Mouse (Mus musculus) myocyte (in vitro differentiated cells): ENCODE results near the gene Slc6a20a. TPM values are rescaled to one million over a fixed set of nuclear protein-coding genes. Genes with fewer than 3 reads are reported as not detected.

ENCODE experiments used
- H3K27me3 ChIP-seq: one replicate; pipeline ENCODE4 v1.6.1; 2011; ENCODE audit not compliant: control insufficient read depth, insufficient read depth, insufficient read length
- H3K36me3 ChIP-seq: one replicate; pipeline ENCODE4 v1.6.1; 2011; ENCODE audit not compliant: control insufficient read depth, insufficient read depth
- H3K4me2 ChIP-seq: one replicate; pipeline ENCODE4 v1.6.1; 2011; ENCODE audit warnings: low read depth, control low read depth
- H3K4me3 ChIP-seq: one replicate; pipeline ENCODE4 v1.5.1; 2011; ENCODE audit warnings: mild to moderate bottlenecking, control low read depth, moderate library complexity
- H3K79me2 ChIP-seq: one replicate; pipeline ENCODE4 v1.6.1; 2011; ENCODE audit not compliant: control insufficient read depth, insufficient read depth
- H3ac ChIP-seq: one replicate; pipeline ENCODE4 v1.6.1; 2011; ENCODE audit not compliant: control insufficient read depth, insufficient read length
- CEBPB ChIP-seq: IDR thresholded peaks from 2 replicates; pipeline ENCODE4 v1.6.1; 2011; ENCODE audit warnings: mild to moderate bottlenecking, moderate library complexity; ENCODE audit not compliant: poor library complexity, insufficient read depth, severe bottlenecking
- E2F4 ChIP-seq: IDR thresholded peaks from one replicate; pipeline ENCODE4 v1.6.1; 2011; ENCODE audit warnings: mild to moderate bottlenecking, control low read depth, moderate library complexity; ENCODE audit not compliant: insufficient read depth
- MAX ChIP-seq: IDR thresholded peaks from one replicate; pipeline ENCODE4 v1.6.1; 2011; ENCODE audit warnings: low read depth, mild to moderate bottlenecking, control low read depth
- MYOD1 ChIP-seq, 3 experiments: IDR thresholded peaks; one replicate each; pipeline ENCODE4 v1.6.1; 2011; ENCODE audit warnings: control low read depth in 2 of 3, low read depth in 2 of 3, mild to moderate bottlenecking in 2 of 3, moderate library complexity in 1 of 3; ENCODE audit not compliant: insufficient read length in 2 of 3, control insufficient read depth in 1 of 3
- MYOG ChIP-seq, 3 experiments: IDR thresholded peaks; one replicate each; pipeline ENCODE4 v1.6.1; 2011; ENCODE audit warnings: control low read depth in 2 of 3, low read depth in 2 of 3, mild to moderate bottlenecking in 2 of 3; ENCODE audit not compliant: insufficient read length in 2 of 3, control insufficient read depth in 1 of 3, insufficient read depth in 1 of 3
- POLR2A ChIP-seq: IDR thresholded peaks from one replicate; pipeline ENCODE4 v1.6.1; 2011; ENCODE audit warnings: low read depth, mild to moderate bottlenecking, control low read depth, moderate library complexity; ENCODE audit not compliant: insufficient read length
- POLR2AphosphoS2 ChIP-seq: IDR thresholded peaks from one replicate; pipeline ENCODE4 v1.6.1; 2011; ENCODE audit warnings: low read depth, control low read depth; ENCODE audit not compliant: insufficient read length
- REST ChIP-seq: IDR thresholded peaks from one replicate; pipeline ENCODE4 v1.6.1; 2011; ENCODE audit warnings: mild to moderate bottlenecking, control low read depth, moderate library complexity; ENCODE audit not compliant: insufficient read depth, insufficient read length
- SRF ChIP-seq: IDR thresholded peaks from one replicate; pipeline ENCODE4 v1.6.1; 2011; ENCODE audit warnings: low read depth; ENCODE audit not compliant: control insufficient read depth, insufficient read length
- TCF12 ChIP-seq: IDR thresholded peaks from one replicate; pipeline ENCODE4 v1.6.1; 2011; ENCODE audit warnings: mild to moderate bottlenecking, control low read depth; ENCODE audit not compliant: poor library complexity, insufficient read depth, severe bottlenecking
- TCF3 ChIP-seq: IDR thresholded peaks from one replicate; pipeline ENCODE4 v1.6.1; 2011; ENCODE audit warnings: low read depth, control low read depth; ENCODE audit not compliant: insufficient read length
- USF1 ChIP-seq: IDR thresholded peaks from one replicate; pipeline ENCODE4 v1.6.1; 2011; ENCODE audit warnings: low read depth, mild to moderate bottlenecking, control low read depth, moderate library complexity
- polyA plus RNA-seq: library from polyadenylated mRNA; unstranded; fragments of >200 nt; fragmentation: generic; extraction: Trizol; gene quantifications from one replicate; pipeline ENCODE4 v1.2.1, GENCODE M21; 2012; ENCODE audit warnings: missing spikeins

The Slc6a20a gene
- polyA plus RNA-seq, 1 experiment: 0.01 TPM

DNA sequence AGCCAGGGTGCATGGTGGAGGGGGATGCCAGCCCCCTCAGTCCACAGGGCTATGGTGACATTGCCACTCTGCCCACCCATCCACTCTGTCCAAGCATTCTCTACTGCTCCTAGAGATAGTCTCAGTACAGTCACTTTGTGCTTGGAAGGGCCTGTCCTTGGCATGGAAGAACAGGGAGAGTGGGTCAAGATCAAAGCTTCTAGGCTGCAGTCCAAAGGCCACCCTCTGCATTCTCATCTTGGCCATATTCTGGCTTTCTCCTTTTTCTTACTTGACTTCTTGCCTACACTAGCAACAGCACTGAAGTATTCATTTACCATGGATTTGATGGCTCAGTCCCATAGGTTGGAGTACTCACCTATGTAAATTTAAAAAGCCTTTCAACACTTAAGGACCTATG, 40.5 kb downstream of the Slc6a20a start:
- Histone ChIP-seq H3K4me2 (no peak overlapping the region), H3K4me3 (no peak overlapping the region), H3K79me2 (no peaks in the 10 kb centered on the region), H3K36me3 (no peaks in the 10 kb centered on the region), H3ac (no peak overlapping the region), H3K27me3 (no peaks in the 10 kb centered on the region)
- TF ChIP-seq MAX (no peak), MYOD1 (IDR thresholded peaks at IDR 0.05; ENCODE audit: control insufficient read depth in 1 of 3, insufficient read length in 2 of 3, low read depth in 2 of 3) (no peak), POLR2AphosphoS2 (no peak), REST (no peak), SRF (no peak), USF1 (no peak), TCF3 (no peak), MYOG (IDR thresholded peaks at IDR 0.05; ENCODE audit: control insufficient read depth in 1 of 3, insufficient read depth in 1 of 3, insufficient read length in 2 of 3, low read depth in 2 of 3) (no peak)

- Histone ChIP-seq H3K79me2 (no peaks in the 10 kb centered on the region), H3K4me2 (no peak overlapping the region), H3K36me3 (no peaks in the 10 kb centered on the region), H3ac (no peak overlapping the region), H3K27me3 (peaks cover 10% of the 10 kb centered on the region), H3K4me3 (no peak overlapping the region)
- TF ChIP-seq MAX (no peak), TCF12 (no peak), REST (no peak), POLR2AphosphoS2 (no peak), SRF (no peak), MYOD1 (IDR thresholded peaks at IDR 0.05; ENCODE audit: control insufficient read depth in 1 of 3, insufficient read length in 2 of 3, low read depth in 2 of 3) (no peak), USF1 (no peak), MYOG (IDR thresholded peaks at IDR 0.05; ENCODE audit: control insufficient read depth in 1 of 3, insufficient read depth in 1 of 3, insufficient read length in 2 of 3, low read depth in 2 of 3) (no peak), CEBPB (no peak), TCF3 (no peak), POLR2A (no peak), E2F4 (no peak)
These were observed 41.9 kb downstream of the Slc6a20a start for GRCm38 (mm10) chr9:123636771-123637170.

GRCm38 (mm10) chr9:123632993-123633392, 45.7 kb downstream of the Slc6a20a start:
- Histone ChIP-seq H3K27me3 (peaks cover 29% of the 10 kb centered on the region), H3ac (no peak overlapping the region), H3K4me2 (no peak overlapping the region), H3K4me3 (no peak overlapping the region), H3K79me2 (no peaks in the 10 kb centered on the region), H3K36me3 (no peaks in the 10 kb centered on the region)
- TF ChIP-seq POLR2AphosphoS2 (no peak), SRF (no peak), E2F4 (no peak), POLR2A (no peak)

GRCm38 (mm10) chr9:123632281-123632680, 46.4 kb downstream of the Slc6a20a start, which contains the start of gene Slc6a20b:
Slc6a20b (minus strand) TSS chr9:123632565.
- Histone ChIP-seq H3K4me2 (no peak within 1 kb of the TSS), H3ac (no peak within 1 kb of the TSS), H3K36me3 (no peaks in the 10 kb centered on the region), H3K27me3 (peaks cover 29% of the 10 kb centered on the region), H3K79me2 (no peaks in the 10 kb centered on the region), H3K4me3 (no peak within 1 kb of the TSS)
- TF ChIP-seq MAX (no peak), USF1 (no peak), POLR2AphosphoS2 (no peak), CEBPB (no peak), POLR2A (no peak), REST (no peak), MYOG (IDR thresholded peaks at IDR 0.05; ENCODE audit: control insufficient read depth in 1 of 3, insufficient read depth in 1 of 3, insufficient read length in 2 of 3, low read depth in 2 of 3) (no peak), MYOD1 (IDR thresholded peaks at IDR 0.05; ENCODE audit: control insufficient read depth in 1 of 3, insufficient read length in 2 of 3, low read depth in 2 of 3) (no peak), E2F4 (no peak), TCF12 (no peak), TCF3 (no peak)

GRCm38 (mm10) chr9:123631666-123632065, 47.0 kb downstream of the Slc6a20a start:
- Histone ChIP-seq H3K36me3 (no peaks in the 10 kb centered on the region), H3ac (no peak overlapping the region), H3K4me3 (no peak overlapping the region), H3K79me2 (no peaks in the 10 kb centered on the region), H3K4me2 (no peak overlapping the region), H3K27me3 (peaks cover 29% of the 10 kb centered on the region)
- TF ChIP-seq TCF12 (no peak), REST (no peak), TCF3 (no peak), USF1 (no peak), MYOG (IDR thresholded peaks at IDR 0.05; ENCODE audit: control insufficient read depth in 1 of 3, insufficient read depth in 1 of 3, insufficient read length in 2 of 3, low read depth in 2 of 3) (no peak), MAX (no peak), MYOD1 (IDR thresholded peaks at IDR 0.05; ENCODE audit: control insufficient read depth in 1 of 3, insufficient read length in 2 of 3, low read depth in 2 of 3) (no peak), SRF (no peak), CEBPB (no peak), POLR2AphosphoS2 (no peak), POLR2A (no peak), E2F4 (no peak)
